Mouse (Mus musculus) C2C12 (cell line): ENCODE measurements around the gene Ccdc183.

Experiments
- CTCF ChIP-seq: IDR thresholded peaks from one replicate; pipeline ENCODE4 v1.5.1; 2011; ENCODE audit not compliant: control insufficient read depth, insufficient read depth, insufficient read length
- MYOG ChIP-seq: IDR thresholded peaks from one replicate; pipeline ENCODE4 v1.6.1; 2011; ENCODE audit not compliant: control insufficient read depth, insufficient read length; ENCODE audit errors: extremely low read depth

DNA sequence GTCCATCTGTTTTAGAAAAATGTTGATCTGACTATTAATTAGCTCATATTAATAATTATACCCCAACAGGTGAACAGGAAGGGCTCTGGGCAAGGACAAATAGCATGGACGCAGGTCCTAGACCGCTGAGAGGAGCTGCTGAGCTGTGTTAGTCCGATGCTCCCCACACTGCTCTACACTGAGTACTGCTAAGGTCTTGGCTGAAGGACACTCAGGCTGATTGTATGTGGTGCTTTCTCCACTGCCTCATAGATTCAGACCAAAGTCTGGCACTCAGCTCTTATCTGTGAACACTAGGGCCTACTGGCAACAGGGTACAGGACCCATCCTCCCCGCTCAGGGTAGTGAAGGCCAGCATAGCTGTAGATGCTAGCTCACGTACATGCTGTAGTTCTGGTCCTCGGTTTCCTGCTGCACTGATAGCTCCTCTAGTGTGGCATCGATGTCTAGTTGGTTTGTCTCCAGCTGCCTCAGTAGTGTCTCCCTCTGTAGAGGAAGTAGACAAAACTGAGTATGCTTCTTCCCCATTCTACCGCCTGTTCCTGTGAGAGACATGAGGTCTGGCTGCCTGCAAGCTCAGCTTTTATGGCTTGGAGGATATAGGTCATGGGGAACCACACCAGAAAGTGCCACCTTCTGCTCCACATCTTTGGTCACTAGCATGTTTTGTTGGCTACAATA, 29.1 kb downstream of the Ccdc183 start:
- no peak for TF ChIP-seq CTCF
- TF ChIP-seq MYOG: no peak
